Mouse (Mus musculus) testis, adult 2 months (tissue): ENCODE data around the gene Gm11627.

Experiments
- CTCF ChIP-seq: fragments of 200-500 bp; IDR thresholded peaks from 2 replicates; pipeline ENCODE4 v1.5.1; 2012; ENCODE audit warnings: low read depth, mild to moderate bottlenecking, inconsistent platforms, low read length, moderate library complexity; ENCODE audit not compliant: control insufficient read depth, insufficient read depth, insufficient replicate concordance
- POLR2A ChIP-seq: fragments of 200-500 bp; IDR thresholded peaks from 2 replicates; pipeline ENCODE4 v1.6.1; 2012; ENCODE audit warnings: low read depth, mild to moderate bottlenecking, inconsistent platforms, low read length, moderate library complexity; ENCODE audit not compliant: control insufficient read depth

- TF ChIP-seq CTCF: no peak
- TF ChIP-seq POLR2A: no peak
Measured at GRCm38 (mm10) chr11:102627171-102627931, 48.1 kb upstream of the Gm11627 start.
